Mouse (Mus musculus) liver, embryonic 14.5 days (tissue): ENCODE results near the gene Shank1.

Source experiments
- CTCF ChIP-seq: IDR thresholded peaks from 2 replicates; pipeline ENCODE4 v1.5.1; 2016; ENCODE audit warnings: antibody characterized with exemption, low read depth, control low read depth
- EP300 ChIP-seq: IDR thresholded peaks from 2 replicates; pipeline ENCODE4 v1.6.1; 2016; ENCODE audit warnings: antibody characterized with exemption, low read depth

- TF ChIP-seq CTCF (no peak; the same call in 1 of the 2 replicates), EP300 (no peak)
Measured at GRCm38 (mm10) chr7:44304775-44305641, 5.0 kb upstream of the Shank1 start.
